Mouse (Mus musculus): Measurements from ENCODE around the gene Cadps. TPM values are rescaled to one million over a fixed set of nuclear protein-coding genes. Genes with fewer than 3 reads are reported as not detected.
"Not testable (repeated sequence)": the region's sequence is repeated elsewhere in the genome, so short reads cannot be mapped to it uniquely, and the experiment has no call there.

Cadps gene
- polyA plus RNA-seq, 1 experiment = 187 TPM

DNA sequence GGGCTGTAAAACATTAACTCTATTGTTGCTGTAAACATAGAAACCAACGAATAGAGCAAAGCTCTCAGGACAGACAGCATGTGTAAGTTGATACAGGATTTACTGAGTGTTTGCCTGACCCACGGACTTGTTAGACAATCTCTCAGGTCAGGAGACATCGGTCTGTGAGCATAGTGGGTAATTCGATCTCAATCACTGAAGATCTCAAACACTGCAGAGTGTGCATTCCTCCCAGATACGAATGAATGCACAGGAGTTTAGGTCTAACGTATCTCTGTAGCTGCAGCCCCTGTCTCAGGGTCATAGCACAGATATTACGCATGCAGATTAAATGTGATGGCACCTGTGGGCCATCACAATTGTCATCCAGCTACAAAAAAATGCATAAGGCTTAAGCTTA, 242.1 kb downstream of the Cadps start:
- no peak overlapping the region for H3K27ac ChIP-seq (ENCODE audit: insufficient read depth, low read length)
- peaks cover 6% of the 10 kb centered on the region for H3K4me1 ChIP-seq (ENCODE audit: control insufficient read depth, insufficient read depth, low read length)
- TF ChIP-seq CTCF (IDR thresholded peaks at IDR 0.05; ENCODE audit: extremely low read depth, insufficient read depth, low read length) (no peak), POLR2A (IDR thresholded peaks at IDR 0.05; ENCODE audit: extremely low read depth, insufficient read depth, low read length) (no peak)
- no peak overlapping the region for H3K4me3 ChIP-seq (ENCODE audit: insufficient read depth, low read length)

DNA sequence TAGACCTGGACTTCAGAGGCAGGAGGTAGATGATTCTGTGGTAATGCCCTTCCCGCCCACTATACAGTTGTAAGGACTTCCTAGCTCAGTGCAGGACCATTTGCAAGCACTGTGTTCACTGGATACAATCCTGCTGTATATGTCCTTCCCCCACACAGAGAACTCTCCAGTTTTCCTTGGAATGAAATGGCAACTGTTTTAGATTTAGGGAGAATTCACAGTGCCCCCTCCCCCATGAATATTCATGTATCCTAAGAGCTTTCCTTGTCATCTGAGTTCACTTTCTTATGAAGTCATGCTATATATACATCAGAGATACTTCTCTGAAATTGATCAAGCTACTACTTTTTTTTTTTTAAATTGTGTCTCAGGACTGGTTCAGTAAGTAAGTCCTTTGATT, 244.7 kb downstream of the Cadps start:
- TF ChIP-seq POLR2A (IDR thresholded peaks at IDR 0.05; ENCODE audit: extremely low read depth, insufficient read depth, low read length) = no peak
- no peak for TF ChIP-seq CTCF (IDR thresholded peaks at IDR 0.05; ENCODE audit: extremely low read depth, insufficient read depth, low read length)
- Histone ChIP-seq H3K4me3 (ENCODE audit: insufficient read depth, low read length) (no peak overlapping the region), H3K4me1 (ENCODE audit: control insufficient read depth, insufficient read depth, low read length) (peaks cover 6% of the 10 kb centered on the region), H3K27ac (ENCODE audit: insufficient read depth, low read length) (no peak overlapping the region)

DNA sequence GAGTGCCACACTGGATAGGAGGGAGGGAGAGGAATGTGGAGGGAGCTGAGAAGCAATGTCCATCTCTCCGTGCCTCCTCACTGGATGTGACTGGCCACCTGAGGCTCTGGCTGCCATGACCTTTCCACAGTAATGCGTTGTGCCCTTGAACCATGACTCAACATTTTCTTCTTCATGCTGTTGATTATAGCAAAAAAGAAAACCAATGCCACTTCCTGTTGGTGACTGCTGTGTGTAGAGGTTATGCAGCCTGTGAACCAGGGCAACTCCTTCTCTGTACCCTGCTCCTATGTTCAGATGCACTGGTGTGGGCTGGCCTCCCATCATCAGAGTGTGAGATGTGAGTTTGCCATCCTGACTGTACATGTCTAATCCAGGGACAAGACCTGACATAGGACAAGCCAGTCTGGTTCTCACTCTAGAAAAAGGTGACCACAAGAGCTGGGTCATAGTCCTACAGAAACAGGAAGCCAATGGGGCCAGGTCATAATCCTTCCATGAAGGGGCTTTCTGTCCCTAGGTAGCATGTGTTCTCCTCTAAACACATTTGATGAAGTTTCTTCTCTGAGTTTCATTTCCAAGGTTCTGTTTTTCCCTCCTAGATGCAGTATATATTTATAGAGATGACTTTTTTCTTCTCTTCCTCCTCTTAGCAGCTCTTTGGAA, 245.3 kb downstream of the Cadps start:
- H3K4me3 ChIP-seq (ENCODE audit: insufficient read depth, low read length) = no peak overlapping the region
- no peak for TF ChIP-seq POLR2A (IDR thresholded peaks at IDR 0.05; ENCODE audit: extremely low read depth, insufficient read depth, low read length)
- no peak for TF ChIP-seq CTCF (IDR thresholded peaks at IDR 0.05; ENCODE audit: extremely low read depth, insufficient read depth, low read length)
- no peak overlapping the region for H3K27ac ChIP-seq (ENCODE audit: insufficient read depth, low read length)
- peaks cover 6% of the 10 kb centered on the region for H3K4me1 ChIP-seq (ENCODE audit: control insufficient read depth, insufficient read depth, low read length)

DNA sequence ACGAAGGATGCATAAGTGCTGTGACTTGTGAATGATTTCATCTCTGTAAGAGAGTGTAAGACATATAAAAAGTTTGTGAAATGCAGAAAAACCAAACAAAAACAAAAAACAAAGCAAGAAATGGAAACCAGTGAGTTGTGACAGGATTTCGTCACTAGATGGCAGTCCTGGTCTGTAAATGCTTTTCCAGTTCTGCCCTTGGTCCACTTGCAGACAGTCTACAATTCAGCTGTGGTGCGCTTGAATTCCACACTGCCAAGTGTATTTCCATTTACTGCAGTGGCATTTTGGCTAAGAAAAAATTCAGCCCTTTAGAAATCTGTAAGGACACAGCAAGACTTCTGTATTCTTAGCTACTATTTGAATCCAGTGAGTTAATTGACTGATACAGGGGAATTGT, 247.8 kb downstream of the Cadps start:
- TF ChIP-seq CTCF (IDR thresholded peaks at IDR 0.05; ENCODE audit: extremely low read depth, insufficient read depth, low read length) = peak; percentile 82
- no peak for TF ChIP-seq POLR2A (IDR thresholded peaks at IDR 0.05; ENCODE audit: extremely low read depth, insufficient read depth, low read length)
- peaks cover 2% of the 10 kb centered on the region; the same call in 1 of the 2 replicates for H3K4me1 ChIP-seq (ENCODE audit: control insufficient read depth, insufficient read depth, low read length)
- H3K4me3 ChIP-seq (ENCODE audit: insufficient read depth, low read length) = no peak overlapping the region
- H3K27ac ChIP-seq (ENCODE audit: insufficient read depth, low read length) = no peak overlapping the region

DNA sequence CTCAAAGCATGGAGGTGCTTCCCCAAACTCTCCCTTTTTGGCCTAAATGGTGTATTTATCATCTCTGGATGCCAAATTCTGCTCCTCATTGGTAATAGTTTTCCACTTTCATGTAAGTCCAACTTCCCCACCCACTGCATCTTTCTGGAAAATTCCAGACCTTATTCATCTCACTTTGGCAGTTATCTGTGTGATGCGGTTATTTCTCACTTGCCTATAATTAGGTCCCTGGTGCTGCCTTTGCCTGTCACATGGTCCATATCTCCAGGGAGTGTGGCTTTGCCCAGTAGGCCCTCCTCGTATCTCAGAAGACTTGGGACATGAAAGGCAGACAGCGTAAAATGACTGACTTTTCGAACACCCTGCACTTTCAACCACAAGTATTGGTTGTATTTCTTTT, 248.5 kb downstream of the Cadps start:
- H3K4me1 ChIP-seq (ENCODE audit: control insufficient read depth, insufficient read depth, low read length) = peaks cover 2% of the 10 kb centered on the region; the same call in 1 of the 2 replicates
- H3K27ac ChIP-seq (ENCODE audit: insufficient read depth, low read length) = 0 out of 2 replicates have a peak overlapping the region, but pooled peaks have one; percentile 7
- H3K4me3 ChIP-seq (ENCODE audit: insufficient read depth, low read length) = no peak overlapping the region
- no peak for TF ChIP-seq CTCF (IDR thresholded peaks at IDR 0.05; ENCODE audit: extremely low read depth, insufficient read depth, low read length)
- TF ChIP-seq POLR2A (IDR thresholded peaks at IDR 0.05; ENCODE audit: extremely low read depth, insufficient read depth, low read length) = no peak

DNA sequence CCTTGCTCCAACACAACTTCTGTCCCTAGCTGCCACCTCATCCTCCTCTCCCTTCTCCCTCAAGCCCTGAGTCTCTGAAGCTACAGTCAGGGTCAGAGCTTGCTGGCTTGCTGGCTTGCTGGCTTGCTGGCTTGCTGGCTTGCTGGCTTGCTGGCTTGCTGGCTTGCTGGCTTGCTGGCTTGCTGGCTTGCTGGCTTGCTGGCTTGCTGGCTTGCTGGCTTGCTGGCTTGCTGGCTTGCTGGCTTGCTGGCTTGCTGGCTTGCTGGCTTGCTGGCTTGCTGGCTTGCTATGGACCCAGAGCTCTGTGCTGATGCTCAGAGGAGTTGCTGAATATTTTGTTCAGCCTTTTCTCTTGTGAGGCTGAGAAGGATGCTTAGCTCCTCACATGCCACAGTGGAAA, 261.1 kb downstream of the Cadps start:
- not testable (repeated sequence) for H3K4me3 ChIP-seq (ENCODE audit: insufficient read depth, low read length); H3K4me1 ChIP-seq (ENCODE audit: control insufficient read depth, insufficient read depth, low read length); H3K27ac ChIP-seq (ENCODE audit: insufficient read depth, low read length)

DNA sequence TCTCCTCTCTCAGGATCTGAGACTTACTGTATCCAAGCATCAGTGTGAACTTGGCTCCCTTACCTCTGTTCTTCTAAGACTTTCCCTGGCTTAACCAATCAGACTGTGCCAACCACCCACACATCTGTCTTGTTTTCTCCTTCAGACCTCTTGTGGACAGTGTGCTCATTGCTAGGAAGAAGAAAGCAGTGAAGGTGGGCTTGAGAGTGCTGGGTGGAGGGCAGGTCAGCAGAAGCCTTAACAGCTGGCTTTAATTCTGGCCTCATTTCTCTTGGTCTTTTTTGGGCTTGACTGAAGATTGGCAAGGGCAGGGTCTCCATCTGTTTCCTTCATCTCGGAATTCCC, 262.7 kb downstream of the Cadps start:
- no peak for TF ChIP-seq POLR2A (IDR thresholded peaks at IDR 0.05; ENCODE audit: extremely low read depth, insufficient read depth, low read length)
- no peak for TF ChIP-seq CTCF (IDR thresholded peaks at IDR 0.05; ENCODE audit: extremely low read depth, insufficient read depth, low read length)
- Histone ChIP-seq H3K4me3 (ENCODE audit: insufficient read depth, low read length) (no peak overlapping the region), H3K27ac (ENCODE audit: insufficient read depth, low read length) (no peak overlapping the region), H3K4me1 (ENCODE audit: control insufficient read depth, insufficient read depth, low read length) (peaks cover 2% of the 10 kb centered on the region)

DNA sequence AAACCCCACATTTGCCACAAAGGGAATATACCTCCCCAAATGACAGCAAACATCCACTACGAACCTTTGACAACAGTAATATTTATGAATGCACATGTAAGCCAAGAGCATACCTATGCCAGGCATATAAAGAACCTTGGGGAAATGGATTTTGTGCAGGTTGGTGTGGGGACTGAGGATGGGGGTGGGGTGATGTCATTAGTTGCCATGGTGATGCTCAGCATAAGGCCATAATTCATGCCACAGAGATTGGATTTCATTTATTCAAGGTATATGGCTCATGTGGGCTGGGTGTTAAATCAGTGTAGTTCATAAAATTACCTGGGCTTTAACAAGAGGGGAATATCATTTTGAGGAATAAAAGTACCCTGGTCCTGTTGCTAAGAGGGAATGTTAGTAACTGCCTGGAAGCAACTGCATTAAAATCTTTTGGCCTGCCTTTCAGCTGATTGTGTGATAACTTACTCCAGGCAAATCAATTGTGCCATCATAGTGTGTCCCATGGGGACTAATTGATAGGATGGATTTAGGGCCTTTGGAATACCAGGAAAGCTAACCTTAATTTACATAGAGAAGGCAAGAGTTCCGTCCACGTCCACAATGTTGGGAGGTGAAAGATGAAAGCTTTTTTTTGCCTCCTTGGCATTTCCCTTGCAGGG, 263.2 kb downstream of the Cadps start:
- Histone ChIP-seq H3K4me1 (ENCODE audit: control insufficient read depth, insufficient read depth, low read length) (peaks cover 2% of the 10 kb centered on the region), H3K4me3 (ENCODE audit: insufficient read depth, low read length) (no peak overlapping the region), H3K27ac (ENCODE audit: insufficient read depth, low read length) (no peak overlapping the region)
- no peak for TF ChIP-seq CTCF (IDR thresholded peaks at IDR 0.05; ENCODE audit: extremely low read depth, insufficient read depth, low read length)
- no peak for TF ChIP-seq POLR2A (IDR thresholded peaks at IDR 0.05; ENCODE audit: extremely low read depth, insufficient read depth, low read length)

DNA sequence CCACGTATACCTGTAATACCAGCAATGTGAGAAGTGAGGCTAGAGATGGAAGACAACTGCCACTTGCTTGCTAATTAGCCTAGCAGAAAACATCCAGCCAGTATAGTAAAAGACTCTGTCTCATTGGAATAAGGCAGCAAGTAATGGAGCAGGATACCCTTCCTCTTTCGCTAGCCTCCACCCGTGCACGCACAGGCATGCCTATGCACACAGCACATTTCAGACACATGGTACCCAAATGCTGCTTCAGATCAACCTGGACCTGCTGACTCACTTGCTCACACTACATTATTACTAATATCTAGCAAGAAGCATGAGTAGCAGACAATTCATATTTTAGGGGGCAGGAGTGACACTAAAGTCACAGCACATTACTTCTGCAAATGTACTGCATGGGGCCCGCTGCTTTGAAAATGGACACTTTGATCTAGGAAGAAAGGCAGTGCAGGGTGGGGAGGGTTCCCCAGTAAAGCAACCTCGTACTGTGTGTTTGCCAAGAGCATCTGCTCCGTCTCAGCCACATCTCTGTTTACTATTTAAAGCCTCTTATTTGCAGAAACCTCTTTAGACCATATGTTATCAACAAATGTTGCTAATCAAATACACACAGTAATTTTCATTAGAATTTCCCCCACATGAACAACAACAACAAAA, 263.8 kb downstream of the Cadps start:
- H3K4me3 ChIP-seq (ENCODE audit: insufficient read depth, low read length) = no peak overlapping the region
- TF ChIP-seq POLR2A (IDR thresholded peaks at IDR 0.05; ENCODE audit: extremely low read depth, insufficient read depth, low read length) (no peak), CTCF (IDR thresholded peaks at IDR 0.05; ENCODE audit: extremely low read depth, insufficient read depth, low read length) (no peak)
- peaks cover 2% of the 10 kb centered on the region for H3K4me1 ChIP-seq (ENCODE audit: control insufficient read depth, insufficient read depth, low read length)
- H3K27ac ChIP-seq (ENCODE audit: insufficient read depth, low read length) = no peak overlapping the region

DNA sequence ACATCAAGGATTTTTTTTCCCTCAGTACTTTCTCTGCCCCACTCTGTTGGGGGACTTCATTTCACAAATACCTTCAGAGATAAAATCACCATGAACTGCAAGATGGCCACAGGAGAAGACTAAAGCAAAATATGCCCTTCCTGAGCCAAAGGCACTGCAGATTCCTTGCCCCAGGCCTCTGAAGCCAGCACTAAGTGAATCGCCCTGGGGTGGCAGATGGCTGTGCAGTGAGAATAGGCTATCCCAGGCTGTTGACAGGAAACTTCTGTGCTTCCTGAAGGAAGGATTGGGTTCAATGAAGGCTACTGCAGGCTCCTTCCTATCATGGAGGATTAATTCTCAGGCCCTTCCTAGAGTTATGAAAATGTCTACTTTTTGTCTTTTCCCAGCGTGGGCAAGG, 268.4 kb downstream of the Cadps start:
- H3K4me3 ChIP-seq (ENCODE audit: insufficient read depth, low read length) = no peak overlapping the region
- TF ChIP-seq CTCF (IDR thresholded peaks at IDR 0.05; ENCODE audit: extremely low read depth, insufficient read depth, low read length) = no peak
- TF ChIP-seq POLR2A (IDR thresholded peaks at IDR 0.05; ENCODE audit: extremely low read depth, insufficient read depth, low read length) = no peak
- H3K4me1 ChIP-seq (ENCODE audit: control insufficient read depth, insufficient read depth, low read length) = peaks cover under 1% of the 10 kb centered on the region
- H3K27ac ChIP-seq (ENCODE audit: insufficient read depth, low read length) = no peak overlapping the region
